ENCODE assay signal across 8 mouse cellular contexts in the genomic region with DNA sequence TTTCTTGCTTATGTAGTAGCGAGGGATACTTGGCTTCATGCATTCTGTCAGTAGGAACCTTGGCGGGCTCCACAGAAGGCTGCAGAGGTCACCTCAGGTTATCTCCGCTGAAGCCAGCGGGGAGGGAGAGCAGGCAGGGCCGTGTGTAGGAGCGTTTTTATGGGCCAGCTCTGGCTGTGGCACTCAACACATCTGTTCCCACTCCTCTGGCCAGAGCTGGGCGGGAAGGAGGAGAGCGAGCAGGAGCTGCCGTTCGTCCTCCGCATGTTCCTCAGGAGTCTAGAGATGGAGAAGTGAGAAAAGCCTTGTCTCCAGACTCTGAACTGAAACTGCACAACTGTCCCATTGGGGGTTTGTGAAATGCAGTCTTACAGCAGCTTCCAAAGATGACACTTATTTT.
DNase-seq lines count a peak whose midpoint lies in the region; ATAC-seq and TF ChIP-seq lines count a peak whose summit lies in the region.
"Had no signal": no experiment of that assay in that cellular context is flagged by ENCODE, and none has a peak within 500 bp of the region (broad histone marks: within the 10 kb centered on the region; RNA-seq: fewer than 3 reads in every experiment).

No protein-coding gene starts in this region.

- no peaks in the 10 kb centered on the region for H3K9me3 ChIP-seq in intestine, postnatal 0 days (ENCODE audit: control insufficient read depth)
- H3K9me3 ChIP-seq: stomach, embryonic 15.5 days had no signal

- H3K4me3 ChIP-seq in intestine, postnatal 0 days (ENCODE audit: low read depth, low read length), result no peak overlapping the region
- H3K4me3 ChIP-seq: stomach, embryonic 15.5 days had no signal

- DNase-seq in right cerebral cortex, postnatal 25 days, result peak; percentile 22
- no peak for DNase-seq in right cerebral cortex, postnatal 4 days
- peak; percentile 55 to 70 for DNase-seq in gastrocnemius, adult 8-10 months (ENCODE audit: low spot score in 2 of 2)
- DNase-seq in kidney, postnatal 10 days, result peak; percentile 49
- peak; percentile 65 for DNase-seq in testis, postnatal 10 days (ENCODE audit: low spot score)
- DNase-seq in c-Kit-positive CD71-positive TER-119-positive erythroid progenitor cells, embryonic 14.5 days (ENCODE audit: low spot score), result no peak

- H3K27ac ChIP-seq in intestine, postnatal 0 days (ENCODE audit: low read depth, low read length), result no peak overlapping the region
- H3K27ac ChIP-seq: stomach, embryonic 15.5 days had no signal

- 50% methylated on average over 11 of the region's 11 CpGs for WGBS in intestine, postnatal 0 days

- no peak for ATAC-seq in intestine, postnatal 0 days

- no peaks in the 10 kb centered on the region for H3K27me3 ChIP-seq in intestine, postnatal 0 days (replicated peaks; ENCODE audit: control insufficient read depth, insufficient read depth, low read length)
- H3K27me3 ChIP-seq: stomach, embryonic 15.5 days had no signal

- H3K36me3 ChIP-seq in intestine, postnatal 0 days (ENCODE audit: control insufficient read depth, insufficient read depth), result no peaks in the 10 kb centered on the region
- H3K36me3 ChIP-seq: stomach, embryonic 15.5 days had no signal

- peaks cover 6% of the 10 kb centered on the region for H3K4me1 ChIP-seq in intestine, postnatal 0 days (replicated peaks; ENCODE audit: control insufficient read depth, insufficient read depth, low read length)

- H3K9ac ChIP-seq in intestine, postnatal 0 days (ENCODE audit: low read depth, low read length), result no peak overlapping the region
- H3K9ac ChIP-seq: stomach, embryonic 15.5 days had no signal

- no peak for TF ChIP-seq CTCF in intestine, postnatal 0 days (IDR thresholded peaks at IDR 0.05; ENCODE audit: low read depth)

- H3K4me2 ChIP-seq in intestine, postnatal 0 days (replicated peaks; ENCODE audit: low read depth), result no peak overlapping the region
- H3K4me2 ChIP-seq: stomach, embryonic 15.5 days had no signal

Comparison
In these comparisons a context has a peak if more than half of its experiments do, and no peak if none do; other contexts are left out.
1. DNase-seq: peak in right cerebral cortex, postnatal 25 days (single experiment), gastrocnemius, adult 8-10 months (2 of 2), kidney, postnatal 10 days (single experiment) and testis, postnatal 10 days (single experiment); none in right cerebral cortex, postnatal 4 days (single experiment) and c-Kit-positive CD71-positive TER-119-positive erythroid progenitor cells, embryonic 14.5 days (single experiment).